Mouse (Mus musculus) MEL (cell line): ENCODE data around the gene Gemin8.

Source experiments
- CTCF ChIP-seq, 3 experiments: IDR thresholded peaks in 2 of 3; conservative IDR thresholded peaks in 1 of 3; 2 replicates each; pipeline ENCODE4 v1.5.1; 2011 to 2012; ENCODE audit warnings: low read length in 3 of 3, low read depth in 2 of 3, mild to moderate bottlenecking in 2 of 3, improper control_type of control experiment in 1 of 3, inconsistent platforms in 1 of 3, mixed read lengths in 1 of 3, moderate library complexity in 1 of 3; ENCODE audit not compliant: control insufficient read depth in 1 of 3, insufficient read depth in 1 of 3, poor library complexity in 1 of 3, severe bottlenecking in 1 of 3
- EP300 ChIP-seq, 2 experiments: IDR thresholded peaks; 2 replicates each; pipeline ENCODE4 v1.6.1; 2011; ENCODE audit warnings: improper control_type of control experiment in 2 of 2, low read length in 2 of 2, low read depth in 1 of 2, mild to moderate bottlenecking in 1 of 2
- POLR2A ChIP-seq, 2 experiments: IDR thresholded peaks; 2 replicates each; pipeline ENCODE4 v1.6.1; 2011 to 2012; ENCODE audit warnings: low read length in 2 of 2, mild to moderate bottlenecking in 2 of 2, control low read depth in 1 of 2, improper control_type of control experiment in 1 of 2, low read depth in 1 of 2, moderate library complexity in 1 of 2; ENCODE audit not compliant: control insufficient read depth in 1 of 2, insufficient read depth in 1 of 2, poor library complexity in 1 of 2
- POLR2AphosphoS2 ChIP-seq: IDR thresholded peaks from 2 replicates; pipeline ENCODE4 v1.6.1; 2011; ENCODE audit warnings: low read length, improper control_type of control experiment
- TAL1 ChIP-seq: IDR thresholded peaks from 2 replicates; pipeline ENCODE4 v1.6.1; 2012; ENCODE audit warnings: mild to moderate bottlenecking, inconsistent platforms, low read length, moderate library complexity, mixed read lengths
- UBTF ChIP-seq: IDR thresholded peaks from 2 replicates; pipeline ENCODE4 v1.6.1; 2012; ENCODE audit warnings: low read depth, mild to moderate bottlenecking, inconsistent platforms, low read length, improper control_type of control experiment, moderate library complexity, borderline replicate concordance; ENCODE audit not compliant: insufficient read depth
- ZMIZ1 ChIP-seq: IDR thresholded peaks from 2 replicates; pipeline ENCODE4 v1.6.1; 2012; ENCODE audit warnings: low read depth, mild to moderate bottlenecking, inconsistent platforms, low read length, improper control_type of control experiment, moderate library complexity

DNA sequence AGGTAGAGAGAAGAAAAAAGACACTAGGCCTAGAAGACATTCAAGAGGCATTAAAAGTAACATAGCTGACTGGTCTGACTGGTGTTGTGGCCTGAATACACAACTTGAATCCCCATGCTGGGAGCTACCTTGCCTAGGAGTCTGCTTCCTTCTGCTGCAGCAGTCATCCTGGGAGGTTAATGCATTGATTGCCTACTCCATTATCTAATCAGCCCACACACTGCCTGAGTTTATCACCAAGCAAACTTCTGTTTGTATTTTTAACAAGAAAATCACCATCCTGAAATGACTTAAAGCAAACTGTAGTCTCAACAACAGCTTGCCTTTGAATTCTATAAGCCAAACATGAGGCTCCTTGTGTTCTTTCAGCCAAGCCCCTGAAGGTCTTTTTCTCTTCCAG is 29.6 kb downstream of the Gemin8 start:
- peak; percentile 45 to 63; a peak in 2 of 4 replicates for TF ChIP-seq EP300 (IDR thresholded peaks at IDR 0.05; ENCODE audit: low read depth in 1 of 2, low read length in 2 of 2)
- TF ChIP-seq ZMIZ1 = no peak
- no peak for TF ChIP-seq CTCF (IDR thresholded peaks at IDR 0.05 in 2 of 3, conservative IDR thresholded peaks at IDR 0.05 in 1 of 3; ENCODE audit: control insufficient read depth in 1 of 3, insufficient read depth in 1 of 3, low read depth in 2 of 3, low read length in 3 of 3, poor library complexity in 1 of 3, severe bottlenecking in 1 of 3)
- TF ChIP-seq POLR2A (IDR thresholded peaks at IDR 0.05; ENCODE audit: control insufficient read depth in 1 of 2, insufficient read depth in 1 of 2, low read depth in 1 of 2, low read length in 2 of 2, poor library complexity in 1 of 2) = no peak
- no peak for TF ChIP-seq TAL1
- no peak for TF ChIP-seq UBTF
- TF ChIP-seq POLR2AphosphoS2 = no peak
